In genomic region chr6:99864949-99865348, GRCm38 (mm10) we compare ENCODE assay signal across 9 mouse cellular contexts.
DNase-seq lines count a peak whose midpoint lies in the region; ATAC-seq lines count a peak whose summit lies in the region.
"Had no signal": no experiment of that assay in that cellular context is flagged by ENCODE, and none has a peak within 500 bp of the region (broad histone marks: within the 10 kb centered on the region; RNA-seq: fewer than 3 reads in every experiment).

No protein-coding gene starts in this region.

- no peak overlapping the region for H3K4me2 ChIP-seq in midbrain, embryonic 14.5 days (ENCODE audit: low read length)
- H3K4me2 ChIP-seq: limb, embryonic 13.5 days had no signal

- no peaks in the 10 kb centered on the region for H3K27me3 ChIP-seq in midbrain, embryonic 14.5 days (ENCODE audit: control insufficient read depth, insufficient read depth, low read length)

- DNase-seq in retina, postnatal 1 day = peak; percentile 49
- no peak for DNase-seq in retina, embryonic 14.5 days (ENCODE audit: low spot score)
- DNase-seq in embryo, embryonic 11 days = peak; percentile 63
- DNase-seq in kidney, postnatal 10 days = peak; percentile 25
- DNase-seq in midbrain, embryonic 14.5 days = peak; percentile 92
- DNase-seq in yolk sac, embryonic 10.5 days (ENCODE audit: low spot score) = no peak
- DNase-seq in ovary, postnatal 36 days (ENCODE audit: low spot score) = no peak
- DNase-seq in gastrocnemius, postnatal 10 days = no peak

- H3K9ac ChIP-seq in midbrain, embryonic 14.5 days (replicated peaks; ENCODE audit: low read length) = no peak overlapping the region
- H3K9ac ChIP-seq: limb, embryonic 13.5 days had no signal

- no peak overlapping the region for H3K4me3 ChIP-seq in midbrain, embryonic 14.5 days (replicated peaks; ENCODE audit: low read depth, low read length)
- H3K4me3 ChIP-seq: limb, embryonic 13.5 days had no signal

- peak; percentile 6; the same call in 1 of the 2 replicates for ATAC-seq in midbrain, embryonic 14.5 days (ENCODE audit: low FRiP score, low TSS enrichment)

- 40% methylated on average over 3 of the region's 3 CpGs for WGBS in midbrain, embryonic 14.5 days

- H3K4me1 ChIP-seq in midbrain, embryonic 14.5 days (ENCODE audit: control insufficient read depth, insufficient read depth, low read length) = peaks cover 23% of the 10 kb centered on the region; the same call in 1 of the 2 replicates

- H3K9me3 ChIP-seq in midbrain, embryonic 14.5 days (ENCODE audit: control insufficient read depth, low read length) = no peaks in the 10 kb centered on the region
- H3K9me3 ChIP-seq: limb, embryonic 13.5 days had no signal

- no peaks in the 10 kb centered on the region for H3K36me3 ChIP-seq in midbrain, embryonic 14.5 days (ENCODE audit: control insufficient read depth, insufficient read depth, low read length)
- H3K36me3 ChIP-seq: limb, embryonic 13.5 days had no signal

- H3K27ac ChIP-seq in midbrain, embryonic 14.5 days (replicated peaks; ENCODE audit: low read depth, low read length) = no peak overlapping the region
- H3K27ac ChIP-seq: limb, embryonic 13.5 days had no signal

Comparison
In these comparisons a context has a peak if more than half of its experiments do, and no peak if none do; other contexts are left out.
1. DNase-seq: peak in retina, postnatal 1 day (single experiment), embryo, embryonic 11 days (single experiment), kidney, postnatal 10 days (single experiment) and midbrain, embryonic 14.5 days (single experiment); none in retina, embryonic 14.5 days (single experiment), yolk sac, embryonic 10.5 days (single experiment), ovary, postnatal 36 days (single experiment) and gastrocnemius, postnatal 10 days (single experiment).